Mouse (Mus musculus) cerebellum, adult 18-20 months (tissue): ENCODE results near the gene Ctrl.
"Not testable (repeated sequence)": the region's sequence is repeated elsewhere in the genome, so short reads cannot be mapped to it uniquely, and the experiment has no call there.

Experiments
- DNase-seq, 2 experiments: peaks; one replicate each; pipeline ENCODE4 v3.0.0; 2021

Ctrl gene

GRCm38 (mm10) chr8:105933762-105934161 is at the start of gene Ctrl:
Gene Ctrl (minus strand): TSS chr8:105933862.
- DNase-seq = no peak

GRCm38 (mm10) chr8:105983406-105983805 is 49.7 kb upstream of the Ctrl start:
- DNase-seq = not testable (repeated sequence)

GRCm38 (mm10) chr8:105981146-105981545 is 47.5 kb upstream of the Ctrl start:
- DNase-seq = no peak

GRCm38 (mm10) chr8:105979325-105979724 is 45.7 kb upstream of the Ctrl start, which contains the start of gene Dpep3:
Gene Dpep3 (minus strand): TSS chr8:105979429.
- DNase-seq = no peak

GRCm38 (mm10) chr8:105975363-105975762 is 41.7 kb upstream of the Ctrl start:
- DNase-seq = no peak

GRCm38 (mm10) chr8:105971019-105971720 is 37.5 kb upstream of the Ctrl start:
- no peak for DNase-seq

GRCm38 (mm10) chr8:105969367-105969766 is 35.7 kb upstream of the Ctrl start:
- DNase-seq = no peak

GRCm38 (mm10) chr8:105966692-105967311 is 33.1 kb upstream of the Ctrl start:
- no peak for DNase-seq

- DNase-seq = no peak
Measured at GRCm38 (mm10) chr8:105965905-105966341, 32.3 kb upstream of the Ctrl start, which contains the start of gene Slc12a4. Gene Slc12a4 (minus strand): TSS chr8:105966097.

GRCm38 (mm10) chr8:105965266-105965904 is 31.7 kb upstream of the Ctrl start:
- DNase-seq = no peak

- DNase-seq = no peak
Measured at GRCm38 (mm10) chr8:105964506-105965265, 31.0 kb upstream of the Ctrl start.

GRCm38 (mm10) chr8:105961536-105961935 is 27.9 kb upstream of the Ctrl start:
- DNase-seq = no peak

- DNase-seq = no peak
Measured at GRCm38 (mm10) chr8:105961101-105961500, 27.4 kb upstream of the Ctrl start.

- DNase-seq = peak; percentile 75 to 79
Measured at GRCm38 (mm10) chr8:105959350-105959749, 25.7 kb upstream of the Ctrl start.

GRCm38 (mm10) chr8:105957813-105958212 is 24.2 kb upstream of the Ctrl start:
- no peak for DNase-seq

- DNase-seq = no peak
Measured at GRCm38 (mm10) chr8:105956556-105956955, 22.9 kb upstream of the Ctrl start.

- peak in 1 of 2 experiments; percentile 34 for DNase-seq
Measured at GRCm38 (mm10) chr8:105951057-105951659, 17.5 kb upstream of the Ctrl start.

GRCm38 (mm10) chr8:105949350-105949749 is 15.7 kb upstream of the Ctrl start:
- DNase-seq = peak in 1 of 2 experiments; percentile 35

- DNase-seq = peak in 1 of 2 experiments; percentile 24
Measured at GRCm38 (mm10) chr8:105943321-105943739, 9.7 kb upstream of the Ctrl start, which contains the start of gene Lcat. Gene Lcat (minus strand): TSS chr8:105943382.

GRCm38 (mm10) chr8:105942542-105942941 is 8.9 kb upstream of the Ctrl start:
- no peak for DNase-seq

- no peak for DNase-seq
Measured at GRCm38 (mm10) chr8:105942026-105942425, 8.4 kb upstream of the Ctrl start.

GRCm38 (mm10) chr8:105938306-105938669 is 4.6 kb upstream of the Ctrl start, which contains the start of gene Psmb10:
Gene Psmb10 (minus strand): TSS chr8:105938444.
- DNase-seq = no peak
